Mouse (Mus musculus) stomach, embryonic 14.5 days (tissue): Measurements from ENCODE around the gene 2200002D01Rik. TPM values are rescaled to one million over a fixed set of nuclear protein-coding genes. Genes with fewer than 3 reads are reported as not detected.
"Not testable (repeated sequence)": the region's sequence is repeated elsewhere in the genome, so short reads cannot be mapped to it uniquely, and the experiment has no call there.

ENCODE experiments used
- ATAC-seq: fragments of 200-750 bp; cut with Nextera tagmentation; 2 replicates; pipeline ENCODE4 v1.8.0; 2017; ENCODE audit warnings: low read depth, moderate TSS enrichment; ENCODE audit not compliant: insufficient number of reproducible peaks, insufficient read depth, low FRiP score
- H3K27ac ChIP-seq: fragments of 300-500 bp; sonication (generic); 2 replicates; pipeline ENCODE4 v1.5.1; 2014; ENCODE audit warnings: mild to moderate bottlenecking, low read length, moderate library complexity, mixed read lengths
- H3K27me3 ChIP-seq: fragments of 300-500 bp; sonication (generic); 2 replicates; pipeline ENCODE4 v1.6.1; 2014; ENCODE audit warnings: low read length, control low read depth, mixed read lengths; ENCODE audit not compliant: control insufficient read depth, insufficient read depth
- H3K36me3 ChIP-seq: fragments of 300-500 bp; sonication (generic); 2 replicates; pipeline ENCODE4 v1.6.1; 2014; ENCODE audit warnings: mild to moderate bottlenecking, control low read depth, low read length, moderate library complexity, mixed read lengths; ENCODE audit not compliant: control insufficient read depth, insufficient read depth
- H3K4me1 ChIP-seq: fragments of 300-500 bp; sonication (generic); 2 replicates; pipeline ENCODE4 v1.6.1; 2014; ENCODE audit warnings: low read length, control low read depth, mixed read lengths; ENCODE audit not compliant: control insufficient read depth, insufficient read depth
- H3K4me2 ChIP-seq: fragments of 300-500 bp; sonication (generic); replicated peaks from 2 replicates; pipeline ENCODE4 v1.6.1; 2014; ENCODE audit warnings: low read depth, low read length, control low read depth
- H3K4me3 ChIP-seq: fragments of 300-500 bp; sonication (generic); 2 replicates; pipeline ENCODE4 v1.5.1; 2014; ENCODE audit warnings: low read depth, low read length, control low read depth
- H3K9ac ChIP-seq: fragments of 300-500 bp; sonication (generic); replicated peaks from 2 replicates; pipeline ENCODE4 v1.6.1; 2014; ENCODE audit warnings: low read depth, mild to moderate bottlenecking, control low read depth, low read length, moderate library complexity, mixed read lengths
- H3K9me3 ChIP-seq: fragments of 300-500 bp; sonication (generic); 2 replicates; pipeline ENCODE4 v1.6.1; 2016; ENCODE audit warnings: low read depth, low read length, control low read depth; ENCODE audit not compliant: control insufficient read depth
- WGBS: fragments of 180-500 bp; shearing (Covaris S2); extraction: QIAGEN DNeasy Blood & Tissue Kit; methylation state at CpG from one replicate; pipeline ENCODE4 v1.1.7; 2014; 5-methylcytosine and 5-hydroxymethylcytosine counted together
- polyA plus RNA-seq: library from polyadenylated mRNA; unstranded; fragments of >200 nt; fragmentation: Nextera tagmentation; extraction: Ambion mirVana; gene quantifications from 2 replicates; pipeline ENCODE4 v1.2.1, GENCODE M21; 2014

2200002D01Rik gene
- polyA plus RNA-seq, 1 experiment from 2014 or later: 36.6 TPM

- Histone ChIP-seq H3K9me3 (peaks cover 3% of the 10 kb centered on the region; the same call in 1 of the 2 replicates), H3K36me3 (no peaks in the 10 kb centered on the region), H3K27me3 (no peaks in the 10 kb centered on the region), H3K4me1 (0 out of 2 replicates have a peak, but pooled peaks cover 3% of the 10 kb centered on the region), H3K9ac (no peak overlapping the region), H3K4me3 (no peak overlapping the region), H3K4me2 (no peak overlapping the region), H3K27ac (no peak overlapping the region)
- 13% methylated on average over 16 of the region's 16 CpGs for WGBS
- no peak for ATAC-seq
Observed at GRCm38 (mm10) chr7:29224756-29225394, 23.4 kb downstream of the 2200002D01Rik start.

- H3K9ac ChIP-seq: no peak overlapping the region
- no peak overlapping the region for H3K27ac ChIP-seq
- H3K36me3 ChIP-seq: no peaks in the 10 kb centered on the region
- no peak overlapping the region for H3K4me3 ChIP-seq
- ATAC-seq: no peak
- no peaks in the 10 kb centered on the region for H3K27me3 ChIP-seq
- no peak overlapping the region for H3K4me2 ChIP-seq
- peaks cover 4% of the 10 kb centered on the region for H3K9me3 ChIP-seq
- WGBS: 42% methylated on average over 15 of the region's 15 CpGs
- 0 out of 2 replicates have a peak, but pooled peaks cover 5% of the 10 kb centered on the region for H3K4me1 ChIP-seq
Observed at GRCm38 (mm10) chr7:29214846-29215245, 33.4 kb downstream of the 2200002D01Rik start.

GRCm38 (mm10) chr7:29214236-29214635, 34.0 kb downstream of the 2200002D01Rik start:
- no peak overlapping the region for H3K4me2 ChIP-seq
- 0 out of 2 replicates have a peak, but pooled peaks cover 5% of the 10 kb centered on the region for H3K4me1 ChIP-seq
- H3K36me3 ChIP-seq: no peaks in the 10 kb centered on the region
- peaks cover 4% of the 10 kb centered on the region for H3K9me3 ChIP-seq
- 54% methylated on average over 2 of the region's 2 CpGs for WGBS
- ATAC-seq: no peak
- no peak overlapping the region for H3K4me3 ChIP-seq
- no peak overlapping the region for H3K9ac ChIP-seq
- no peaks in the 10 kb centered on the region for H3K27me3 ChIP-seq
- no peak overlapping the region for H3K27ac ChIP-seq

GRCm38 (mm10) chr7:29213675-29214082, 34.6 kb downstream of the 2200002D01Rik start, which contains the start of gene Catsperg1:
TSS of gene Catsperg1 (minus strand) at chr7:29214035.
- Histone ChIP-seq H3K27me3 (no peaks in the 10 kb centered on the region), H3K9ac (no peak within 1 kb of the TSS), H3K4me3 (no peak within 1 kb of the TSS), H3K4me2 (peak within 1 kb of the TSS; percentile 1; the same call in 1 of the 2 replicates), H3K36me3 (no peaks in the 10 kb centered on the region), H3K4me1 (0 out of 2 replicates have a peak, but pooled peaks cover 5% of the 10 kb centered on the region), H3K27ac (no peak within 1 kb of the TSS), H3K9me3 (peaks cover 4% of the 10 kb centered on the region; the same call in 1 of the 2 replicates)
- 5% methylated on average over 20 of the region's 20 CpGs for WGBS
- ATAC-seq: peak; percentile 66

GRCm38 (mm10) chr7:29212775-29213560, 35.3 kb downstream of the 2200002D01Rik start:
- not testable (repeated sequence) for H3K9ac ChIP-seq, H3K9me3 ChIP-seq, H3K27me3 ChIP-seq, ATAC-seq, H3K36me3 ChIP-seq, H3K4me3 ChIP-seq, H3K27ac ChIP-seq, H3K4me1 ChIP-seq
- peak overlapping the region; percentile 1; the same call in 1 of the 2 replicates for H3K4me2 ChIP-seq
- WGBS: 16% methylated on average over 40 of the region's 40 CpGs

- Histone ChIP-seq H3K36me3 (no peaks in the 10 kb centered on the region), H3K4me1 (0 out of 2 replicates have a peak, but pooled peaks cover 5% of the 10 kb centered on the region), H3K4me3 (peak overlapping the region; percentile 35), H3K27ac (no peak overlapping the region), H3K9ac (no peak overlapping the region), H3K27me3 (no peaks in the 10 kb centered on the region), H3K9me3 (peaks cover 4% of the 10 kb centered on the region; the same call in 1 of the 2 replicates), H3K4me2 (peak overlapping the region; percentile 55)
- WGBS: 17% methylated on average over 26 of the region's 26 CpGs
- no peak for ATAC-seq
Observed at GRCm38 (mm10) chr7:29212199-29212765, 36.0 kb downstream of the 2200002D01Rik start.

- 0 out of 2 replicates have a peak overlapping the region, but pooled peaks have one; percentile 14 for H3K9ac ChIP-seq
- peak; percentile 82 for ATAC-seq
Observed at GRCm38 (mm10) chr7:29211415-29212198, 36.7 kb downstream of the 2200002D01Rik start.

More at GRCm38 (mm10) chr7:29211415-29212198, 36.7 kb downstream of the 2200002D01Rik start:
- H3K9me3 ChIP-seq: no peaks in the 10 kb centered on the region; the same call in 1 of the 2 replicates
- peak overlapping the region; percentile 63 for H3K27ac ChIP-seq
- no peaks in the 10 kb centered on the region for H3K36me3 ChIP-seq
- 4% methylated on average over 34 of the region's 34 CpGs for WGBS
- 0 out of 2 replicates have a peak, but pooled peaks cover 5% of the 10 kb centered on the region for H3K4me1 ChIP-seq
- H3K4me2 ChIP-seq: peak overlapping the region; percentile 55
- no peaks in the 10 kb centered on the region for H3K27me3 ChIP-seq
- H3K4me3 ChIP-seq: peak overlapping the region; percentile 35
